Comparison of ENCODE assay signal across 21 mouse cellular contexts in genomic region chr9:14835335-14836075, GRCm38 (mm10). TPM values are rescaled to one million over a fixed set of nuclear protein-coding genes. Genes with fewer than 3 reads are reported as not detected.
DNase-seq lines count a peak whose midpoint lies in the region; ATAC-seq and TF ChIP-seq lines count a peak whose summit lies in the region.
"Had no signal": no experiment of that assay in that cellular context is flagged by ENCODE, and none has a peak within 500 bp of the region (broad histone marks: within the 10 kb centered on the region; RNA-seq: fewer than 3 reads in every experiment).

No protein-coding gene starts in this region.

- no peaks in the 10 kb centered on the region for H3K79me2 ChIP-seq in MEL (ENCODE audit: control insufficient read depth, insufficient read depth, low read length, poor library complexity)

- H3K4me3 ChIP-seq in intestine, embryonic 16.5 days (ENCODE audit: low read length) = no peak overlapping the region
- H3K4me3 ChIP-seq in intestine, embryonic 15.5 days (replicated peaks) = no peak overlapping the region
- no peak overlapping the region for H3K4me3 ChIP-seq in MEL (ENCODE audit: control insufficient read depth in 1 of 2, insufficient read depth in 1 of 2, low read depth in 2 of 2, low read length in 2 of 2)
- H3K4me3 ChIP-seq in hindbrain, postnatal 0 days (ENCODE audit: low read length) = no peak overlapping the region
- H3K4me3 ChIP-seq: embryonic facial prominence, embryonic 10.5 days; heart, adult 2 months; hindbrain, embryonic 13.5 days; midbrain, embryonic 12.5 days; stomach, embryonic 15.5 days had no signal

- ATAC-seq in intestine, embryonic 16.5 days = 0 out of 2 replicates have a peak, but pooled peaks have one; percentile 26
- no peak for ATAC-seq in intestine, embryonic 15.5 days
- ATAC-seq in megakaryocyte progenitor cell, adult 5-6 weeks (replicated peaks; ENCODE audit: poor library complexity) = peak; percentile 98
- no peak for ATAC-seq in hindbrain, postnatal 0 days
- ATAC-seq: forebrain, embryonic 14.5 days; intestine, postnatal 0 days had no signal

- H3K4me2 ChIP-seq in intestine, embryonic 16.5 days (ENCODE audit: low read depth, low read length) = no peak overlapping the region
- no peak overlapping the region for H3K4me2 ChIP-seq in intestine, embryonic 15.5 days (replicated peaks)
- no peak overlapping the region for H3K4me2 ChIP-seq in hindbrain, postnatal 0 days (ENCODE audit: low read depth, low read length)
- H3K4me2 ChIP-seq: hindbrain, embryonic 13.5 days; midbrain, embryonic 12.5 days; stomach, embryonic 15.5 days had no signal

- DNase-seq in MEL (ENCODE audit: low read depth, low spot score) = no peak
- peak; percentile 78 for DNase-seq in gonadal fat pad, adult 2 months (ENCODE audit: low read depth)
- no peak for DNase-seq in left cerebral cortex, postnatal 10 days (ENCODE audit: extremely low spot score in 1 of 2, low spot score in 2 of 2)
- no peak for DNase-seq in hindbrain, postnatal 0 days (ENCODE audit: low spot score)
- no peak for DNase-seq in layer of hippocampus, postnatal 14 days (ENCODE audit: low spot score in 2 of 2)
- DNase-seq: B cell, adult 2 months; cerebellum, adult 11-12 months; cerebellum, postnatal 25 days; heart, adult 2 months; thymus, adult 2 months had no signal

- WGBS in intestine, embryonic 16.5 days = 90% methylated on average over 6 of the region's 6 CpGs
- WGBS in intestine, embryonic 15.5 days = 90% methylated on average over 6 of the region's 6 CpGs
- WGBS in hindbrain, postnatal 0 days = 95% methylated on average over 6 of the region's 6 CpGs

- no peak for TF ChIP-seq POLR2A in MEL (IDR thresholded peaks at IDR 0.05; ENCODE audit: control insufficient read depth in 1 of 2, insufficient read depth in 1 of 2, low read depth in 1 of 2, low read length in 2 of 2, poor library complexity in 1 of 2)

- TF ChIP-seq EP300 in MEL (IDR thresholded peaks at IDR 0.05; ENCODE audit: low read depth in 1 of 2, low read length in 2 of 2) = no peak

- H3K36me3 ChIP-seq in intestine, embryonic 16.5 days (ENCODE audit: control insufficient read depth, insufficient read depth, low read length) = peaks cover 7% of the 10 kb centered on the region; the same call in 1 of the 2 replicates
- H3K36me3 ChIP-seq in intestine, embryonic 15.5 days = peaks cover 20% of the 10 kb centered on the region; the same call in 1 of the 2 replicates
- H3K36me3 ChIP-seq in MEL (ENCODE audit: control insufficient read depth in 1 of 2, insufficient read depth in 2 of 2, low read length in 2 of 2) = peaks cover 0 to 42% of the 10 kb centered on the region in 2 experiments; a peak in 2 of 4 replicates
- H3K36me3 ChIP-seq in hindbrain, postnatal 0 days (ENCODE audit: insufficient read depth, low read length) = peaks cover 18% of the 10 kb centered on the region; the same call in 1 of the 2 replicates

- intact Hi-C loops in left cerebral cortex, postnatal 10 days (cut with DNase I) = no loop called here

- H3K4me1 ChIP-seq in intestine, embryonic 16.5 days (ENCODE audit: control insufficient read depth, insufficient read depth, low read length) = 0 out of 2 replicates have a peak, but pooled peaks cover 2% of the 10 kb centered on the region
- H3K4me1 ChIP-seq in intestine, embryonic 15.5 days (replicated peaks) = 0 out of 2 replicates have a peak, but pooled peaks cover 3% of the 10 kb centered on the region
- no peaks in the 10 kb centered on the region for H3K4me1 ChIP-seq in MEL (ENCODE audit: control insufficient read depth in 1 of 2, insufficient read depth in 2 of 2, low read length in 2 of 2)
- no peaks in the 10 kb centered on the region for H3K4me1 ChIP-seq in hindbrain, postnatal 0 days (ENCODE audit: insufficient read depth, low read length)
- H3K4me1 ChIP-seq: embryonic facial prominence, embryonic 10.5 days; stomach, embryonic 15.5 days had no signal

- H3K9ac ChIP-seq in intestine, embryonic 16.5 days (ENCODE audit: low read depth, low read length) = no peak overlapping the region
- H3K9ac ChIP-seq in intestine, embryonic 15.5 days = no peak overlapping the region
- no peak overlapping the region for H3K9ac ChIP-seq in MEL (ENCODE audit: control insufficient read depth, low read depth, low read length, poor library complexity, severe bottlenecking)
- no peak overlapping the region for H3K9ac ChIP-seq in hindbrain, postnatal 0 days (replicated peaks; ENCODE audit: low read length)
- H3K9ac ChIP-seq: hindbrain, embryonic 13.5 days; midbrain, embryonic 12.5 days; stomach, embryonic 15.5 days had no signal

- no peak overlapping the region for H3K27ac ChIP-seq in intestine, embryonic 16.5 days (ENCODE audit: low read length)
- no peak overlapping the region for H3K27ac ChIP-seq in intestine, embryonic 15.5 days
- no peak overlapping the region for H3K27ac ChIP-seq in MEL (ENCODE audit: control insufficient read depth, low read depth, low read length)
- no peak overlapping the region for H3K27ac ChIP-seq in hindbrain, postnatal 0 days
- H3K27ac ChIP-seq: embryonic facial prominence, embryonic 10.5 days; heart, adult 2 months; hindbrain, embryonic 13.5 days; kidney, postnatal 0 days; midbrain, embryonic 12.5 days; stomach, embryonic 15.5 days had no signal

- peak in 1 of 3 experiments; percentile 12; a peak in 1 of 6 replicates for TF ChIP-seq CTCF in MEL (IDR thresholded peaks at IDR 0.05 in 2 of 3, conservative IDR thresholded peaks at IDR 0.05 in 1 of 3; ENCODE audit: control insufficient read depth in 1 of 3, insufficient read depth in 1 of 3, low read depth in 2 of 3, low read length in 3 of 3, poor library complexity in 1 of 3, severe bottlenecking in 1 of 3)
- no peak for TF ChIP-seq CTCF in hindbrain, postnatal 0 days (IDR thresholded peaks at IDR 0.05; ENCODE audit: low read depth)

- H3K27me3 ChIP-seq in intestine, embryonic 16.5 days (replicated peaks; ENCODE audit: control insufficient read depth, insufficient read depth, low read length) = no peaks in the 10 kb centered on the region
- H3K27me3 ChIP-seq in intestine, embryonic 15.5 days (replicated peaks) = no peaks in the 10 kb centered on the region
- no peaks in the 10 kb centered on the region for H3K27me3 ChIP-seq in MEL (ENCODE audit: control insufficient read depth in 1 of 2, insufficient read depth in 2 of 2, low read length in 2 of 2)
- no peaks in the 10 kb centered on the region for H3K27me3 ChIP-seq in hindbrain, postnatal 0 days (ENCODE audit: insufficient read depth, low read length)
- H3K27me3 ChIP-seq: hindbrain, embryonic 13.5 days; midbrain, embryonic 12.5 days; stomach, embryonic 15.5 days had no signal

- no peak for TF ChIP-seq RAD21 in MEL (IDR thresholded peaks at IDR 0.05; ENCODE audit: low read depth, low read length)

- no peaks in the 10 kb centered on the region for H3K9me3 ChIP-seq in intestine, embryonic 16.5 days (ENCODE audit: control insufficient read depth, low read length)
- H3K9me3 ChIP-seq in intestine, embryonic 15.5 days = no peaks in the 10 kb centered on the region
- H3K9me3 ChIP-seq in MEL (replicated peaks; ENCODE audit: insufficient read depth, low read length) = no peaks in the 10 kb centered on the region
- H3K9me3 ChIP-seq in hindbrain, postnatal 0 days (ENCODE audit: low read length) = no peaks in the 10 kb centered on the region
- H3K9me3 ChIP-seq: embryonic facial prominence, embryonic 10.5 days; hindbrain, embryonic 13.5 days; midbrain, embryonic 12.5 days; stomach, embryonic 15.5 days had no signal

RNA-seq across cellular contexts. Expression of gene Gpr83, which starts 24.5 kb away (rescaled TPM):
- polyA plus RNA-seq in intestine, embryonic 16.5 days (2015; fragmentation: Nextera tagmentation; extraction: Ambion mirVana) = 0.32 TPM in 2 replicates
- polyA plus RNA-seq in intestine, embryonic 15.5 days (2015; fragmentation: Nextera tagmentation; extraction: Ambion mirVana) = 0.25 and 0.40 TPM in 2 replicates
- total RNA-seq in MEL (2012; rRNA removed) = 0.04 TPM in 1 of 2 replicates, not detected in the other
- polyA plus RNA-seq in MEL (2012; ENCODE audit: insufficient read depth in 1 of 2, insufficient read length in 2 of 2, low read depth in 1 of 2, low replicate concordance in 2 of 2, missing spikeins in 1 of 2) = not detected
- polyA plus RNA-seq in gonadal fat pad, adult 2 months (2012; rRNA removed) = 0.05 TPM in 1 of 2 replicates, not detected in the other
- total RNA-seq in megakaryocyte progenitor cell, adult 5-6 weeks (2015) = not detected in 2 replicates
- total RNA-seq in megakaryocyte progenitor cell, adult 5-6 weeks (2017) = not detected in 2 replicates
- total RNA-seq in left cerebral cortex, postnatal 10 days (2021) = 1 to 10 TPM; 5.4 to 10.0 TPM
- total RNA-seq in hindbrain, postnatal 0 days (2014; rRNA removed) = 1.4 and 3.7 TPM in 2 replicates
- polyA plus RNA-seq in hindbrain, postnatal 0 days (2015; fragmentation: Nextera tagmentation; extraction: Ambion mirVana) = 1.8 TPM in 2 replicates
- total RNA-seq in layer of hippocampus, postnatal 14 days (2021) = 10 to 100 TPM; 12.1 to 13.3 TPM
- total RNA-seq: heart, adult 2 months had no signal
- polyA plus RNA-seq: urinary bladder, adult 2 months had no signal

RNA-seq across cellular contexts. Expression of gene Ankrd49, which starts 50.8 kb away (rescaled TPM):
- 38.2 and 43.4 TPM in 2 replicates for polyA plus RNA-seq in intestine, embryonic 16.5 days (2015; fragmentation: Nextera tagmentation; extraction: Ambion mirVana)
- polyA plus RNA-seq in intestine, embryonic 15.5 days (2015; fragmentation: Nextera tagmentation; extraction: Ambion mirVana) = 40.9 and 47.8 TPM in 2 replicates
- total RNA-seq in MEL (2012; rRNA removed) = 96.4 and 108 TPM in 2 replicates
- 100 to 1,000 TPM; 108 to 139 TPM for polyA plus RNA-seq in MEL (2012; ENCODE audit: insufficient read depth in 1 of 2, insufficient read length in 2 of 2, low read depth in 1 of 2, low replicate concordance in 2 of 2, missing spikeins in 1 of 2)
- polyA plus RNA-seq in gonadal fat pad, adult 2 months (2012; rRNA removed) = 8.7 and 10.8 TPM in 2 replicates
- 71.1 and 80.4 TPM in 2 replicates for total RNA-seq in megakaryocyte progenitor cell, adult 5-6 weeks (2015)
- total RNA-seq in megakaryocyte progenitor cell, adult 5-6 weeks (2017) = 66.5 and 80.6 TPM in 2 replicates
- 10 to 100 TPM; 18.7 to 19.9 TPM for total RNA-seq in left cerebral cortex, postnatal 10 days (2021)
- total RNA-seq in hindbrain, postnatal 0 days (2014; rRNA removed) = 10.8 and 11.8 TPM in 2 replicates
- polyA plus RNA-seq in hindbrain, postnatal 0 days (2015; fragmentation: Nextera tagmentation; extraction: Ambion mirVana) = 24.5 and 24.8 TPM in 2 replicates
- total RNA-seq in layer of hippocampus, postnatal 14 days (2021) = 10 to 100 TPM; 17.3 to 18.0 TPM

RNA-seq across cellular contexts. Expression of gene Mre11a, which starts 51.1 kb away (rescaled TPM):
- 16.0 and 17.3 TPM in 2 replicates for polyA plus RNA-seq in intestine, embryonic 16.5 days (2015; fragmentation: Nextera tagmentation; extraction: Ambion mirVana)
- 19.5 and 25.0 TPM in 2 replicates for polyA plus RNA-seq in intestine, embryonic 15.5 days (2015; fragmentation: Nextera tagmentation; extraction: Ambion mirVana)
- total RNA-seq in MEL (2012; rRNA removed) = 113 and 123 TPM in 2 replicates
- 100 to 1,000 TPM in 1 of 2 experiments, 10 to 100 TPM in 1; 88.1 to 288 TPM for polyA plus RNA-seq in MEL (2012; ENCODE audit: insufficient read depth in 1 of 2, insufficient read length in 2 of 2, low read depth in 1 of 2, low replicate concordance in 2 of 2, missing spikeins in 1 of 2)
- 4.5 and 5.3 TPM in 2 replicates for polyA plus RNA-seq in gonadal fat pad, adult 2 months (2012; rRNA removed)
- total RNA-seq in megakaryocyte progenitor cell, adult 5-6 weeks (2015) = 21.6 and 27.4 TPM in 2 replicates
- 68.7 and 95.2 TPM in 2 replicates for total RNA-seq in megakaryocyte progenitor cell, adult 5-6 weeks (2017)
- total RNA-seq in left cerebral cortex, postnatal 10 days (2021) = 10 to 100 TPM; 10.2 to 11.3 TPM
- total RNA-seq in hindbrain, postnatal 0 days (2014; rRNA removed) = 6.1 and 6.9 TPM in 2 replicates
- 8.9 and 9.6 TPM in 2 replicates for polyA plus RNA-seq in hindbrain, postnatal 0 days (2015; fragmentation: Nextera tagmentation; extraction: Ambion mirVana)
- 10 to 100 TPM in 1 of 2 experiments, 1 to 10 TPM in 1; 8.8 to 13.4 TPM for total RNA-seq in layer of hippocampus, postnatal 14 days (2021)

Comparison
In these comparisons a context has a peak if more than half of its experiments do, and no peak if none do; other contexts are left out.
1. ATAC-seq: peak in intestine, embryonic 16.5 days (single experiment) and megakaryocyte progenitor cell, adult 5-6 weeks (single experiment); none in intestine, embryonic 15.5 days (single experiment) and hindbrain, postnatal 0 days (single experiment).